Mouse (Mus musculus) E14TG2a.4 (cell line): Measurements from ENCODE around the gene Fam186a.

Experiments
- CTCF ChIP-seq: conservative IDR thresholded peaks from 2 replicates; pipeline ENCODE4 v1.5.1; 2014; ENCODE audit warnings: low read length
- NANOG ChIP-seq: IDR thresholded peaks from 2 replicates; pipeline ENCODE4 v1.6.1; 2014; ENCODE audit warnings: borderline replicate concordance, low read length, mixed read lengths
- POU5F1 ChIP-seq: IDR thresholded peaks from 2 replicates; pipeline ENCODE4 v1.6.1; 2014; ENCODE audit warnings: low read length, borderline replicate concordance

DNA sequence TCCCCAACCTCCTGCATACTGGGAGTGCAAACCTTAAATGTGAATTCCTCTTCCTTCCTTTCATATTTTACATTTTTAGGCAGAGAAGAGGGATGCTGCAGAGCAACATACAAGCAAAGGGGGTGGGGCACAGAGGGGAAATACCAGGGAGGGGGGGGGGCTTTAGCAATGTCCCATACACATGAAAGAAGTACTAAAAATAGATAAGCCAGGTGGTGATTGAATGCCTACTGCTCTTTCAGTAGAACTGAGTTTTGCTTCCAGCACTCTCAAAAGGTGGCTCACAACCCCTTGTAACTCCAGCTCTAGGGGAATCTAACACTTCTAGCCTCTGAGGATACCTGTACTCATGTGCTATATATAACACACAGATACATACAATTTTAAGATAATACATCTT is 39.3 kb upstream of the Fam186a start:
- TF ChIP-seq CTCF (no peak), NANOG (no peak), POU5F1 (no peak)
